Mouse (Mus musculus) brown adipose tissue, adult 24 weeks (tissue): Measurements from ENCODE around the gene Olfr951. TPM values are rescaled to one million over a fixed set of nuclear protein-coding genes. Genes with fewer than 3 reads are reported as not detected.

Experiments used
- H3K27ac ChIP-seq: fragments of 200-500 bp; replicated peaks from 2 replicates; pipeline ENCODE4 v1.5.1; 2012; ENCODE audit warnings: low read depth, mild to moderate bottlenecking, low read length
- H3K4me1 ChIP-seq: fragments of 200-500 bp; 2 replicates; pipeline ENCODE4 v1.6.1; 2012; ENCODE audit warnings: low read length, mixed read lengths; ENCODE audit not compliant: control insufficient read depth, insufficient read depth, insufficient read length
- H3K4me3 ChIP-seq: fragments of 200-500 bp; 2 replicates; pipeline ENCODE4 v1.5.1; 2012; ENCODE audit warnings: low read depth, mild to moderate bottlenecking, low read length, moderate library complexity; ENCODE audit not compliant: insufficient read depth
- polyA plus RNA-seq: library from polyadenylated mRNA; stranded (reverse); fragments of >200 nt; gene quantifications from 2 replicates; pipeline ENCODE4 v1.2.4, GENCODE M21; 2012; ENCODE audit not compliant: missing spikeins, insufficient read depth, insufficient read length

Gene Olfr951
- not detected in 2 replicates for polyA plus RNA-seq

DNA sequence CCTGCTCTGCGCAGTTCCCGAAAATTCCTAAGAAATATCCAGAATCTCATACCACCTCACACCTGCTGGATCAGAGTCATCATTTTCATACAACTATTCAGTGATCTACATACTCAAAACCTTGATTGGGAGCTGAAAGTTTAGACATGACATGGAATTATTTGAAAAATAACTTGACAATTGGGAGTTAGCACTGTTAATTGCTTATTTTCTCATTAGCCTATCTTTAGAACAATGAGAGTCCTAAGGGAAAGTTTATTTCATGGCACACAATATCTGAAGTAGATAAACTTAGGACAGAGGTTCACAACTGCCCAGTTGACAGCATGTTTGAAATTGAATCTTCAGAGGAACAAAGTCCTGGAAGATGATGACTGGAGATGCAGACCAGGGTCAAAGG is at the start of gene Olfr951:
Olfr951 (plus strand) TSS at position 301 of the 400 bp plus-strand sequence.
- Histone ChIP-seq H3K27ac (no peak within 1 kb of the TSS), H3K4me3 (no peak within 1 kb of the TSS), H3K4me1 (no peaks in the 10 kb centered on the region)

GRCm38 (mm10) chr9:39427048-39427447 is 39.8 kb downstream of the Olfr951 start, which contains the start of gene Olfr952:
Gene Olfr952 (minus strand): TSS chr9:39427148.
- H3K4me1 ChIP-seq, result no peaks in the 10 kb centered on the region

More at GRCm38 (mm10) chr9:39427048-39427447, 39.8 kb downstream of the Olfr951 start, which contains the start of gene Olfr952:
- H3K4me3 ChIP-seq, result no peak within 1 kb of the TSS
- H3K27ac ChIP-seq, result no peak within 1 kb of the TSS

Other genes starting within 250 kb of the Olfr951 start
- not detected in 2 replicates for gene Olfr943, start 221.1 kb upstream of the Olfr951 start, polyA plus RNA-seq
- not detected in 2 replicates for gene Olfr944, start 185.5 kb upstream of the Olfr951 start, polyA plus RNA-seq
- gene Olfr1537, start 137.4 kb upstream of the Olfr951 start, polyA plus RNA-seq, result not detected in 2 replicates
- gene Olfr945, start 110.6 kb upstream of the Olfr951 start, polyA plus RNA-seq, result not detected in 2 replicates
- gene Olfr948, start 61.4 kb upstream of the Olfr951 start, polyA plus RNA-seq, result not detected in 2 replicates
- not detected in 2 replicates for gene Olfr952, start 39.7 kb downstream of the Olfr951 start, polyA plus RNA-seq
- gene Olfr954, start 69.3 kb downstream of the Olfr951 start, polyA plus RNA-seq, result not detected in 2 replicates
- gene Olfr955, start 84.5 kb downstream of the Olfr951 start, polyA plus RNA-seq, result not detected in 2 replicates
- not detected in 2 replicates for gene Olfr44, start 106.6 kb downstream of the Olfr951 start, polyA plus RNA-seq
- gene Olfr957, start 128.4 kb downstream of the Olfr951 start, polyA plus RNA-seq, result not detected in 2 replicates
- not detected in 2 replicates for gene Olfr958, start 166.6 kb downstream of the Olfr951 start, polyA plus RNA-seq
- not detected in 2 replicates for gene Olfr959, start 188.2 kb downstream of the Olfr951 start, polyA plus RNA-seq
- not detected in 2 replicates for gene AW551984, start 217.0 kb downstream of the Olfr951 start, polyA plus RNA-seq
- gene Olfr148, start 223.2 kb downstream of the Olfr951 start, polyA plus RNA-seq, result not detected in 2 replicates
- not detected in 2 replicates for gene Olfr960, start 234.0 kb downstream of the Olfr951 start, polyA plus RNA-seq